Mouse (Mus musculus) kidney, embryonic 16.5 days (tissue): ENCODE data around the gene Nfyc. TPM values are rescaled to one million over a fixed set of nuclear protein-coding genes. Genes with fewer than 3 reads are reported as not detected.

Experiments
- ATAC-seq: fragments of 200-750 bp; cut with Nextera tagmentation; 2 replicates; pipeline ENCODE4 v1.8.0; 2017; ENCODE audit warnings: moderate TSS enrichment; ENCODE audit not compliant: low FRiP score, low TSS enrichment
- H3K27ac ChIP-seq: fragments of 300-500 bp; sonication (generic); 2 replicates; pipeline ENCODE4 v1.5.1; 2014; ENCODE audit warnings: low read length
- H3K27me3 ChIP-seq: fragments of 300-500 bp; sonication (generic); 2 replicates; pipeline ENCODE4 v1.6.1; 2014; ENCODE audit warnings: low read length, control low read depth, mixed read lengths; ENCODE audit not compliant: insufficient read depth
- H3K36me3 ChIP-seq: fragments of 300-500 bp; sonication (generic); 2 replicates; pipeline ENCODE4 v1.6.1; 2014; ENCODE audit warnings: low read length, control low read depth, mixed read lengths; ENCODE audit not compliant: insufficient read depth
- H3K4me1 ChIP-seq: fragments of 300-500 bp; sonication (generic); 2 replicates; pipeline ENCODE4 v1.6.1; 2014; ENCODE audit warnings: low read length, control low read depth, mixed read lengths; ENCODE audit not compliant: insufficient read depth
- H3K4me2 ChIP-seq: fragments of 300-500 bp; sonication (generic); replicated peaks from 2 replicates; pipeline ENCODE4 v1.6.1; 2014; ENCODE audit warnings: low read depth, low read length
- H3K4me3 ChIP-seq: fragments of 300-500 bp; sonication (generic); 2 replicates; pipeline ENCODE4 v1.5.1; 2014; ENCODE audit warnings: mild to moderate bottlenecking, low read length
- H3K9ac ChIP-seq: fragments of 300-500 bp; sonication (generic); replicated peaks from 2 replicates; pipeline ENCODE4 v1.6.1; 2014; ENCODE audit warnings: low read length
- H3K9me3 ChIP-seq: fragments of 300-500 bp; sonication (generic); 2 replicates; pipeline ENCODE4 v1.6.1; 2016; ENCODE audit warnings: low read length, control low read depth
- WGBS: fragments of 180-500 bp; shearing (Covaris S2); extraction: QIAGEN DNeasy Blood & Tissue Kit; methylation state at CpG from one replicate; pipeline ENCODE4 v1.1.7; 2014; 5-methylcytosine and 5-hydroxymethylcytosine counted together
- polyA plus RNA-seq: library from polyadenylated mRNA; unstranded; fragments of >200 nt; fragmentation: Nextera tagmentation; extraction: Ambion mirVana; gene quantifications from 2 replicates; pipeline ENCODE4 v1.2.1, GENCODE M21; 2015

The Nfyc gene
- polyA plus RNA-seq, 1 experiment from 2014 or later: 123 TPM

- Histone ChIP-seq H3K27ac (no peak overlapping the region), H3K4me3 (no peak overlapping the region), H3K27me3 (no peaks in the 10 kb centered on the region), H3K4me2 (no peak overlapping the region), H3K9me3 (no peaks in the 10 kb centered on the region), H3K9ac (no peak overlapping the region), H3K36me3 (no peaks in the 10 kb centered on the region), H3K4me1 (no peaks in the 10 kb centered on the region)
- WGBS: 71% methylated on average over 5 of the region's 5 CpGs
- ATAC-seq: no peak
Measured at GRCm38 (mm10) chr4:120830767-120831166, 605 bp downstream of the Nfyc start.

DNA sequence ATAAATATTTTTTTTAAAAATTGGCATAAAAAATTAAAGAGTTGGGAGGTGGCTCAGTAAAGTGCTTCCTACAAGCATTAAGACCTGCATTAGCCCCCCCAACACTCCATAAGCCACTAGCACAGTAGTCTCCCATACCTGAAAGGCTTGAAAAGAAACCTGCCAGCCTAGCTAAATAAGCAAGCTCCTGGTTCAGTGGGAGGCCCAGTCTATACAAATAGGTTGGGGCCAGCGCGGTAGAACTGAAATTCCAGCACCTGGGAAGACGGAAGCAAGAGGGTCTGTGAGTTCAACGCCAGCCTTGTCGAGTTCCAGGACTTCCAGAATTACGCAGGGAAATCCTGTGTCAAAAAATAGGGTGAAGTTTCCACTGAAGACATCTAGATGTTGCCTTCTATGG, 5.0 kb downstream of the Nfyc start:
- Histone ChIP-seq H3K36me3 (no peaks in the 10 kb centered on the region), H3K9ac (no peak overlapping the region), H3K27me3 (no peaks in the 10 kb centered on the region), H3K9me3 (no peaks in the 10 kb centered on the region), H3K4me1 (peaks cover 29% of the 10 kb centered on the region), H3K27ac (peak overlapping the region; percentile 100), H3K4me2 (peak overlapping the region; percentile 77), H3K4me3 (no peak overlapping the region)
- 90% methylated on average over 6 of the region's 6 CpGs for WGBS
- no peak for ATAC-seq

DNA sequence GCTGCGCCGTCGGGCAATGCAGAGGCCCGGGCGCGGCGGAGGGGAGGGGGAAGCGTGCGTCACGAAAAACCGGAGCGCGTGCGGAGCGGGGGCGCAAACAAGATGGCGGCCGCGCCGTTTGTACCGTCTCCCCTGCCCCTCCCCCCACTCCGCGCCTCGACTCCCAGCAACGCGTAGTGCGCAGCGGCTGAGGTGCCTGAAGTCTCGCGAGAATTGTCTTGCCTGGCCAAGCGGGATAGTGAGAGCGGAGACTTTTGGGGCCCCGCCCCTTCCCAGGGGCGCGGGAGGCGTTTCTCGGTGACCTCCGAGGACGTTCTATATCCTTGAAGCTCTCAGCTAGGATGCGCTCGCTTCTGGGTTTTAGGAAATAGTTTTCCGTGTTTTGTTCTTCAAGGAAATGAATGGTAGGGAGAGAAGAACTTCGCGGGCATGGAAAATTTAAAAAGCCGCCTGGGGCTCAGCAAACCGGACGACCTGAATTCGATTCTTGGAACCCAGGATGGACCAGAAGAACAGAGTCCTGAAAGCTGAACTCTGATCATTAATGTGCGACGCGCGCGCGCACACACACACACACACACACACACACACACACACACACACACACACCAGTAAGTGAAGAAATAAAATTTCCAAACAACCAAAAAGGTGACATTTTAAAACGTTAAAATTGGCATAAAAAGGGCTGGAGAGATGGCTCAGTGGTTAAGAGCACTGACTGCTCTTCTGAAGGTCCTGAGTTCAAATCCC, 5.6 kb downstream of the Nfyc start:
- Histone ChIP-seq H3K4me2 (peak overlapping the region; percentile 77), H3K9me3 (no peaks in the 10 kb centered on the region), H3K36me3 (no peaks in the 10 kb centered on the region), H3K27ac (peak overlapping the region; percentile 100), H3K9ac (peak overlapping the region; percentile 99), H3K4me1 (peaks cover 29% of the 10 kb centered on the region), H3K27me3 (no peaks in the 10 kb centered on the region), H3K4me3 (peak overlapping the region; percentile 77)
- under 1% methylated on average over 49 of the region's 55 CpGs for WGBS
- peak; percentile 97 for ATAC-seq

DNA sequence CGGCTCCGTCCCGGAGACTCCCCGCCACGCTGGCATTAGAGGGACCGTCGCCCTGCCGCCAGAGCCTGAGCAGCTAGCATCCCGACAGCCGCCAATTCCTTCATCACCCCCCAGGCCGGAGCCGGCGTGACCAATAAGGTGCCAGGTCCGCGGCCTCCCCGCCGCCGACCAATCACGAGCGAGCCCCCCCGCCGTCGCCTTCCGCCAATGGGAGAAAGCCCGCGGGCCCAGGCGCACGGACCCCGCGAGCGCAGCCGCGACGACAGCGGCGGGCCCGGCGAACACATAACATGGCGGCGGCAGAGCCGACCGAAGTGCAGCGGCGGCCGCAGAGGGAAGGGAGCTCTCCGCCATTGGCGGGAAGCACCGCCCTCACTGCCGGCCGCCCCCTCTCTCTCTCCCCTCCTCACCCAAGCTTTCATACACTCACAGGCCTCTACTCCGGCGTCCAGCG, 6.2 kb downstream of the Nfyc start:
- Histone ChIP-seq H3K4me3 (peak overlapping the region; percentile 77), H3K9ac (peak overlapping the region; percentile 99), H3K27ac (peak overlapping the region; percentile 100), H3K4me1 (peaks cover 29% of the 10 kb centered on the region), H3K4me2 (peak overlapping the region; percentile 77), H3K9me3 (no peaks in the 10 kb centered on the region), H3K36me3 (no peaks in the 10 kb centered on the region), H3K27me3 (no peaks in the 10 kb centered on the region)
- 0% methylated on average over 53 of the region's 53 CpGs for WGBS
- peak; percentile 97 for ATAC-seq

DNA sequence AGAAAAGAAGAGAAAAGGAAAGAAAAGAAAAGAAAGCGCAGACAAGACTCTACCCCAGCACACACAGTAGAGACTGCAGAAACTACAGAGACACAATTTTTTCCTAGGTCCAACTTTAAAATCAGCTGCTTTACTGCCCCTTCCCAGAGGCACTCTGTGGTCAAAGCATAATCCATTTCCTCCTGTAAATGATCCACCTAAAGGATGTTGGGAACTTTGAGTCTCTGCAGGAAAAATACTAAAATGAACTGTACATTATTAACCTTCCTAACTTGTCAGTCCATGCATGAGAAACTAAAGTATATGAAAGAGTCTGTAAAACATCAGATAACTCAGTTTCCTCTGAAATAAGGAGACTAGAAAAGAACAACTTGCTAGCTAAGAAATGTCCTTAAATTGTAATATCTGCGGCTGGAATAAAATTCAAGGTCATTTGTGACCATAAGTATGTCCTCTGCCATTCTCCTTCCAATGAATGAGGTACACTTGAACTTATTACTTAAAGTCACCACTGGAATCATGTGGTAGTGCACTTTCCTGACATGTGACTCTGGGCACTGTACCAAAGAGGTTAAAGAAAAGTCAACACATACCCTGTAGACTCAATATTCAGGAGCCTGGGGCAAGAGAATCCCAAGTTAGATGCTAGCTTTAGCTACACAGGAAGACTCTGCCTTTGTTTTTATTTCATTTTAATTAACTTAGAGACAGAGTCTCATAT, 9.0 kb downstream of the Nfyc start:
- Histone ChIP-seq H3K9ac (no peak overlapping the region), H3K27me3 (no peaks in the 10 kb centered on the region), H3K9me3 (no peaks in the 10 kb centered on the region), H3K4me1 (peaks cover 41% of the 10 kb centered on the region), H3K4me2 (peak overlapping the region; percentile 26; the same call in 1 of the 2 replicates), H3K36me3 (0 out of 2 replicates have a peak, but pooled peaks cover 5% of the 10 kb centered on the region), H3K27ac (peak overlapping the region; percentile 87), H3K4me3 (no peak overlapping the region)
- no peak for ATAC-seq
- WGBS: 81% methylated on average over 2 of the region's 2 CpGs

DNA sequence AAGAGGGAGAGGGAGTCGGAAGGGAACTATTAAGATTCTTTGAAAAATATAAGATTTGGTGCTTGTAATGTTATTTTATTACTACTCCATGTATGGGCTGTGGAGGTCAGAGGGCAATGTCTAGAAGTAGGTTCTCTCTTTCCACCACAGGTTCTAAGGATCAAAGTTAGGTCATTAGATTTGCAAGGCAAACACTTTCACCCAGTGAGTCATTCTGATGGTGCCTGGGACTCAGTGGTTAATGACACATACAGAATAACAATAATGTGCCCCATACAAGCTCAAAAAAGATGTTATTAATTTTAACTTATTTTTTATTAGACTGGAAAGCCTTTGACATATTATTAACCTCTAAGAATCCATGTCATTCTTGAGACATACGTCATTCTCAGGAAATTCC, 11.5 kb downstream of the Nfyc start:
- Histone ChIP-seq H3K9me3 (no peaks in the 10 kb centered on the region), H3K27ac (no peak overlapping the region), H3K36me3 (0 out of 2 replicates have a peak, but pooled peaks cover 5% of the 10 kb centered on the region), H3K27me3 (no peaks in the 10 kb centered on the region), H3K4me3 (no peak overlapping the region), H3K4me2 (no peak overlapping the region), H3K4me1 (peaks cover 53% of the 10 kb centered on the region), H3K9ac (no peak overlapping the region)
- WGBS: 80% methylated on average over 2 of the region's 2 CpGs
- no peak for ATAC-seq

DNA sequence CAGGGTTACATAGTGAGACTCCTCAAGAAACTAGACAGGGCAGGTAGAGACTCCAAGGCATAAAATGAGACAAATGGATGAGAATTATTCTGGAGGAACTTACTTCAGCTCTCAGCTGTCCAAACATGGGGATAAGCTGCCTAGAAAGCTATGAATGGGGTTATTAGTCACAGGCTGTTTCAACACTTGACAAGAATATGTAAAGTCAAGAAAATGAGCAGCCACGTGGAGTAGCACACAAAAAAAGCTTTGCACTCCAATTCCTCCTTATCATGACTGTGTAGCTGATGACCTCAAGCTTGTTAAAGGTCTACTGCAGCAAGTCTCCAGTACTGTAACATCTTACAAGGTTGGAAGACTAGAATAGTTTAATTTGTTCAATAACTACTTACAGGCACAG, 12.1 kb downstream of the Nfyc start:
- Histone ChIP-seq H3K9ac (no peak overlapping the region), H3K4me3 (no peak overlapping the region), H3K9me3 (no peaks in the 10 kb centered on the region), H3K27me3 (no peaks in the 10 kb centered on the region), H3K36me3 (0 out of 2 replicates have a peak, but pooled peaks cover 5% of the 10 kb centered on the region), H3K4me1 (peaks cover 51% of the 10 kb centered on the region), H3K27ac (no peak overlapping the region), H3K4me2 (no peak overlapping the region)
- no peak for ATAC-seq
- 45% methylated on average over 1 of the region's 1 CpGs for WGBS

GRCm38 (mm10) chr4:120817951-120818350, 13.4 kb downstream of the Nfyc start:
- Histone ChIP-seq H3K9me3 (no peaks in the 10 kb centered on the region), H3K9ac (no peak overlapping the region), H3K4me1 (peaks cover 45% of the 10 kb centered on the region), H3K27ac (peak overlapping the region; percentile 44; the same call in 1 of the 2 replicates), H3K27me3 (no peaks in the 10 kb centered on the region), H3K4me2 (no peak overlapping the region), H3K4me3 (no peak overlapping the region), H3K36me3 (0 out of 2 replicates have a peak, but pooled peaks cover 5% of the 10 kb centered on the region)
- ATAC-seq: no peak
- 59% methylated on average over 2 of the region's 2 CpGs for WGBS

DNA sequence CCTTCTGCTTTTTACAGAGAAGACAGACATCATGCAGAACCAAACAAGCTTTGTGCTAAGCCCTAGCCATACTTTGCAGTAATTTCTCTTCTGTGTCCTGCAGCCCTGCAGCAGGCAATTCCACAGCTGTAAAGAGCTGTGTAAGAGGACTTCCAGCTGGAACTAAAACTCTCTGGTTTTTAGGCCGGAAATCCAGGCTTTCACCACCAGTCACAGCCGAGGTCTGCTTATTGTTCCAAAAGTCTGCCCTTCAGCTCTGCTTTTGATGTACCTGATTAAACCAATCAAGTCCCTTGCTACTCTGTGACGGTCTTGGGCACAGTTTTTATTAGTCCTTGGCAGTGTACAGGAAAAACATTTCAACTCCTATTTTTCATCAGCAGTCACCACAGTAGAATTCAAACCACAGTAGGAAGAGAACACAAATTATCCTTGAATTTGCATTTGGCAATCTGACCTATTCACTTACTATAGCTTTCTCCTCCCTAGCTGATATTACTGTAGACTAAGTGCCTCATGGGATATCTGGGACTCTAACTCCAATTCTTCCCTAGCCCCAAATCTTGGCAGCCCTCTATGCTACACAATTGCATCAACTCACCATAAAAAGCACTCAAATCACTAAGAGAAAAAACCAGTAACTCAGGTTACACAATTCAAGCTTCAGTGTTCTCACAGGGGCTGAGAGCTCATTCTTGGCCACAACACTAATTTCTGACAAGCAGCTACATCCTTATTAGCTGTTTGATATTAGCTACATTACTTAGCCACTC, 14.2 kb downstream of the Nfyc start:
- 0 out of 2 replicates have a peak, but pooled peaks cover 5% of the 10 kb centered on the region for H3K36me3 ChIP-seq
- H3K4me2 ChIP-seq: peak overlapping the region; percentile 61; the same call in 1 of the 2 replicates
- 21% methylated on average over 3 of the region's 3 CpGs for WGBS
- no peaks in the 10 kb centered on the region for H3K27me3 ChIP-seq
- peaks cover 44% of the 10 kb centered on the region for H3K4me1 ChIP-seq
- no peaks in the 10 kb centered on the region for H3K9me3 ChIP-seq
- H3K9ac ChIP-seq: no peak overlapping the region
- H3K27ac ChIP-seq: peak overlapping the region; percentile 86
- H3K4me3 ChIP-seq: peak overlapping the region; percentile 2; the same call in 1 of the 2 replicates
- ATAC-seq: 0 out of 2 replicates have a peak, but pooled peaks have one; percentile 16
